Mouse (Mus musculus) bone marrow macrophage, adult 2 months (primary cell): ENCODE data around the gene Hist1h2bj.

Experiments
- CTCF ChIP-seq: IDR thresholded peaks from 2 replicates; pipeline ENCODE4 v1.5.1; 2012; ENCODE audit warnings: low read depth, mild to moderate bottlenecking, low read length, moderate library complexity
- POLR2A ChIP-seq: IDR thresholded peaks from 2 replicates; pipeline ENCODE4 v1.6.1; 2012; ENCODE audit warnings: mild to moderate bottlenecking, low read depth, low read length, borderline replicate concordance

DNA sequence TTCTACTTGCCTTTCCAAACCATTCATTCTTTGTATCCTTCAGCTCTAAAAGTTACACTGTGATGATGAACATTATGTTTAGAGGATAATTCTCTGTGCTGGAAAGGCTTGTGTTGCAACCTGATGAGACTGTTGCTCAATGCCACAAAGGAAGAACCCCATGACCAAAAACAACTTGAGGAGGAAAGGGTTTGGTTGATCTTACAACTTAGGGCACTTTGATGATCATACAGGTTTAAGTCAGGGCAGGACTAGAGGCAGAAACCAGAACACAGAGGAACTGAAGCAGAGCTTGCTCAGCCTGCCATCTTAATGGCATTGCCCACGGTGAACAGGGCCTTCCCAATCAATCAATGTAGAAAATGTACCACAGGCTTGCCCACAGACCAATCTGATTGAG, 18.4 kb downstream of the Hist1h2bj start:
- TF ChIP-seq POLR2A (no peak), CTCF (no peak)
